Mouse (Mus musculus) kidney, postnatal 10 days (tissue): ENCODE results near the gene Lsamp.

Source experiments
- DNase-seq: peaks from one replicate; pipeline ENCODE4 v3.0.0; 2021; ENCODE audit warnings: mixed read lengths

Lsamp gene

DNA sequence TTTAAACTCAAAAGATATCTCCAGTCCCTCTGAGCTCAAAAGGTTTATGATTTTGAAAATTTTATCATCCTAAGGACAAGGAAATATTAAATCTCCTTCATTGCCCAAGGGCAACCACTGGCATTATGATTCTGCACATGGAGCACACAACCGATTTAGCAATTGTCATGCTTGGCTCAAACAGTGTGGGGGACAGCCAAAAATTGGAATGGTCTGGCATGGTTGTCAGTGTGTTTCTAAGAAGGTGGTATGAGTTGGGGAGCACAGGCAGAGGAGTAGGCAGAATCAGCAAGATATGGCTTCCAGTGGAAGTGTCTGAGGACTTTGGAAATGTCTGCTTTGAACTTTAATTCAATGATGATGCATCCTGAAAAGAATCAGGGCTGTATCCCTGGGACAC is 1639.7 kb downstream of the Lsamp start:
- no peak for DNase-seq

DNA sequence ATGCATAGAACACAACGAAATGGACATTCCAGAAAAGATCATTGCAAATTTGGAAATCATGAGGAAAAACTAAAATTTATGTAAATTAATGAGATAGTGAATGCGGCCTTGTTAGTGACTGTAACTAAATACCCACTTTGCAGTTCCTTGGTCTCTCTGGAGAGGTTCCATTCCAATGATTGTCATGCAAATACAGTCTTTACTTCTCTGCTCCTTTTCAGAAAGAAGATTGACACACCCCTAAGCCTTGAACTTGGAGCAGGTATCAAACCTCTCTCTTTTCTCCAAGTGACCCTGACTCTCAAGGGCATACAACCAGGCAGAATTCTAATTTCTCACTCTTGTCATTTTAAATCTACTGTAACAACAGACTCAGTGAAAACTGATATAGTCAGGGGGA is 1649.7 kb downstream of the Lsamp start:
- DNase-seq = no peak

DNA sequence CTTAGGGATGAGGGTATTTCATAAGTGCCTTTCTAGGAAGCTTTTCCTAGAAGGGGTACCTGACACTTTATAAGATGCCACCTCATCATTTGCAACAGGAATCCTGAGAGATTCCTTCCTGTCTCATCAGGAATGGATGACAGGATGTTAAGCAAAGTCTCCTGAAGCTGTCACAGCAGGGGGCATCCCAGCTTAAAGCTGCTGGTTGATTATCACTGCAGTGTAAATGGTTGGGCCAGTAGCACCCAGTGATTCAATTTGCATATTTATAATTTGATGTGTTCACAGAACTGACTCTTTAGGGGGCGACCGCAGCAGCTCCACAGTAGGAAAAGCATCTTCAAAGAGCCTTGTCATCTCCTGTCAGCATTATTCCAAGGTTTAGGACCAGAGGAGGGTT is 1656.7 kb downstream of the Lsamp start:
- DNase-seq = no peak

DNA sequence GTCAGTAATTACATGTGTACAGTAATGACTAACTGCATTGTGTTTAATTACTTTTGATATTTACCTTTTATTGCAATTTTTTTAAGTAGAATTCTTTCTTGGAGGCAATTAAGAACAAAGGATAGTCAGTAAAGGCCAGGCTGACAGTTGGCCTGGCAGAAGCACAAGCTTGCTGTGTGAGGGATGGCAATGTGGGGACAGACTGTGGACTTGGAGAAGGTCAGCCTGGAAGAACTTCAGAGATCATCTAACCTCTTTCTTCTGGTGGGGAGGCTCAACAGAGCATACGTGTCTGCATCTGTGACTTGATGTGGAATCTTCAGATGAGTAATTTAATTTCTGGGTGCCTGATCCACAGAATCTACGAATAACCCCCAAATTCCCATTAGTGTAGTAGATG is 1669.1 kb downstream of the Lsamp start:
- DNase-seq = no peak

DNA sequence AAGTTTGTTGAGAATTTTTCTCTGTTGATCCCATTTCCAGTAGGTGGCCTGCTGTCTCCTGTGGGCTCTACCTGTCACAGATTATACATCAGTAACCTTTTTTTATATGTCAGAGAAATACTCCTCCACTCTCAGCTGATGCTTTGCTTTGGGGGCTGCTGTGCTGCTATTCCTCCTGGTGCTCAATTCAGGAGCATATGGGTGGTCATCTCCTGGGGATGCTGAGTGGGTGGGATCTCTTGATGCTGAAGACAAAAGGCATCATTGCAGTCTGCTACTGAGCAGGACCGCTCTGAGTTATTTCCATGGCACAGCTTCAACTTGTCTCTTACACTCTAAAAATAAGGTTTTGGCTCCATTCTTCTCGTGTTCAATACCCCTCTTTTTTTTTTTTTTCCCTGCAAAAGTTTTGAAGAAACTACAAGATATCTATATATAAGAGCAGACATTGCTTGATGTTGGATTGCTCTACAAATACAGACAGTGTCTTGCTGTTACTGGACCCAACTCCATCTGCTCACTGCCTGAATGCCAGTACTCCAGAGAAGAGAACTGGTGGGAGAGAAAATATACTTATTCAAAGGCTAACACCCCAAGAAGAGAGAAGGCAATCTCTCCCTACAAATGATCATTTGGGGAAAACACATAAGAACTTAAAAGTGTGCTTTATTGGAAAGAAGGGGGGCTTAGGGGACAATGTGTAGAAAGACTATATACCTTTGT is 1690.3 kb downstream of the Lsamp start:
- no peak for DNase-seq

DNA sequence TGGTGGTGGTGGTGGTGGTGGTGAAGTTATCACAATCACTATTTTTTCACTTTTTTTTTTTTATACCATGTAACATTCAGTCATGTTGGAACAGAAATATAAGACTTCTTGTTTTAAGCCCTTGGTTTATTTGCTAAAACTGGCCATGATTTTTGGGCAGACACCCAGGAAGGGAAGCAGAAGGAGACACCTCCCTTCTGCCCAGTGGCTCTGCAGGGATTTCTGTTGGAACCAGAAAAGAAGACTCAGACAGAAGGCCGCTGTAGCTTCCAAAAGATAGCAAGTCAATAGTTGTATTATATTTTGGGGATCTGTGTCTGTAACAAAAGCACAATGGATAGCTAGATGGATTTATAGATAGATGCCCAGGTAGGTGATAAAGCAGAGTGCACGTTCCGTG is 1691.6 kb downstream of the Lsamp start:
- DNase-seq = no peak

DNA sequence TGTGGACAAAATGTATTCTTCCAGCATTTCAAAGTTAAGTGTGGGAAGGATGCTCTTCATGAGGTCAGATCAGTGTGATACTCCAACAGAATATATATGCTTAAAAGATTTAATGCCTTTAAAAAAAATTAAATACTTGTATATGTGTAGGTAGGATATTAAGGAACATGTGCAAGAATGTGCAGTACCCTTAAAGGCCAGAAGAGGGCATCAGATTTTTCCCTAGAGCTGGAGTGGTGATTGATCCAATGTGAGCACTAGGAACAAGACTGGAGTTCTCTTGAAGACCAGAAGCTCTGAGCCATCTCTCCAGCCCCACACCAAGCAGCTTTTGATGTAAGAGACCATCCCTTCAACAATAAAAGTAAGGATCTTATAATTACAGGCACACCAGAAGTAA is 1708.3 kb downstream of the Lsamp start:
- peak; percentile 13 for DNase-seq

DNA sequence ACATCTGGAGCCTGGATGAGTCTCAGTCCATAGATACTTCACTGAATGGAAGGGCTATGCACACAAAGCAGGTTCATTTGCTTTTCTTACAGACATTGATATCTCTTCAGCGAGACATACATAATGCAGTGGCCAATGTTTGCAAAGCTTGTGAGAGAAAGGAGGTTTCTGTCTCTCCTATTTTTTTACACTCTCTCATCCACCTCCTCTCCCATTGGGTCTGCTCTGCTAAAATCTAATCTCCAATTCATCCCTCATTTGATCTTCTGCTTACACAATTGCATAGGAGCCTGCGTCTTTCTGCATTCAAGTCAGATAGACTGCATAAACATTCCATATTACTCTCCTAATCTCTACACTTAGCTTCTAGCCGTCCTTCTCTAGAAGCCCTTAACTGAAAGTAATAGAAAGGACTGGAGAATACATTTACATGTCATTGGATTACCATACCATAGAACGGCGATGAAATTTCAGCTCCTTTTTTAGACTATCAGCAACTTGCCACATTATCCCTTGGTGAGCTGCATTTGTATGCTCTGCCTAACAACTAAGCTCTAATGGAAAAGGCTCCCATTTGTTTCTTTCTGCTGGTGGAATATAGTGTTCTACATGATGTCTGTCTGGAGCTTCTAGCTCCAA is 1717.7 kb downstream of the Lsamp start:
- DNase-seq = no peak

DNA sequence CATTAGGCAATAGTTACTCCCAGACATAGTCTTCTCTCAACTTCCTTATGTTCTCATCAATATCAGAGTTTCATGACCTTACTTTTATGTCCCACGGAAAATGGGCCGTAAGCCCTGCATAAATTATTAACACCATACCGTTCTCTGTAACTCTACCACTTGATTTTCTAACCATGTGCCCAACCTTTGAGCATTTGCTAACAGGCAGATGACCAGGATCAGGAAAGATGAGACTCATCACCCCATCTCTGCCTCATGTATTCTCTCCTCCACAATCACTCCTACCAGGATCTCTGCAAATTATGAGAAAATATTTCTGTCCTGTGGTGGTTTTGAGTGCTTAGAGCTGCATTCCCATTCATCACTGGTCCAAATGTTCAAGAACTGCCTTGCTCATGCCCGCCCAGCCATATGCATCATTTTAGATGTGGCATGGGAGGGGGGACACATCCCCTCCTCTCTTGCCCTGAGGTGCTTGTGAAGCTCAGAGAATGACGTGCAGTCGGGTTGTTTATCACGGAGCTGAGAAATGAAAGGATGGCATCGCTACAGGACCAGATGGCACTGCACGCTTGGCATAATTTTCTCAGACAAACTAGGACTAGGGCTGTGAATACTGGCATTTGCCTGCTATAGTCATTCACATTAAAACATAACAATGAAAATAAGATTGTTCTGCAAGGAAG is 1744.9 kb downstream of the Lsamp start:
- DNase-seq = no peak

DNA sequence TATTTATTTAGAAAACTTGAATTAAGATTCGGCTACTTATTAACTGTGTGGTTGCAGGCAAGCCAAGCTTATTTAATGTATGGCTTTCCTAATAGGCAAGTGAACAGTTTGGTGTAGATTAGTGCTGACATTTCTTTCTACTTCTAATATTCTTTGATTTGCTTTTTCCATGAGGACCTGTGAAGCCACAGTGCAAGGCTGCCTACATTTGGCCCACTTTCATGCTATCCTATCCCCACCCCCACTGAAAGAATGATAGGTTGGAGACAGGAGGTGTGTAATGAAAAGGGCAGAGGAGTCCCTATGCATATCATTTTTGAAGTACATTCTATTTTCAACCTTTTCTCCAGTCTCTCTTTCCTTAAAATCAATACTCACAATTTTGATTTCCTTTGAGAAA is 1745.8 kb downstream of the Lsamp start:
- no peak for DNase-seq

DNA sequence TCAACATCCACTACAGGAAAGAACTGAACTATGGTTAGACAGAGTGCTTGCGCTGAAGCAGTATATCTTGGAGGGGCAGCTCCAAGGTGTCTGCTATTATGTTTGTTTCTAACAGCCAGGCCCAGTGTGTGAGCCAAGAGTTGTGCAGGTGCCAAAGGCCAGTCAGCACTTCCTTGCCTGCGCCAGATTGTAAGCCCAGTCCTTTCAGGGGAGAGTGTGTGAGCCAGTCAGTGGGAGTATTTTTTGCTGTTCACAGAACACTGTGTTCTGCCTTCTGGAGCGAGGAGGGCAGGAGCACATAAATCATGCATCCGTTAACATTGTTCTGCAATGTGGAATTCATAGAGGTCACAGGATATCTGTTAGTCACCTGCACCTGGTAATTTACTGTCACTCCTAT is 1760.9 kb downstream of the Lsamp start:
- peak; percentile 41 for DNase-seq

DNA sequence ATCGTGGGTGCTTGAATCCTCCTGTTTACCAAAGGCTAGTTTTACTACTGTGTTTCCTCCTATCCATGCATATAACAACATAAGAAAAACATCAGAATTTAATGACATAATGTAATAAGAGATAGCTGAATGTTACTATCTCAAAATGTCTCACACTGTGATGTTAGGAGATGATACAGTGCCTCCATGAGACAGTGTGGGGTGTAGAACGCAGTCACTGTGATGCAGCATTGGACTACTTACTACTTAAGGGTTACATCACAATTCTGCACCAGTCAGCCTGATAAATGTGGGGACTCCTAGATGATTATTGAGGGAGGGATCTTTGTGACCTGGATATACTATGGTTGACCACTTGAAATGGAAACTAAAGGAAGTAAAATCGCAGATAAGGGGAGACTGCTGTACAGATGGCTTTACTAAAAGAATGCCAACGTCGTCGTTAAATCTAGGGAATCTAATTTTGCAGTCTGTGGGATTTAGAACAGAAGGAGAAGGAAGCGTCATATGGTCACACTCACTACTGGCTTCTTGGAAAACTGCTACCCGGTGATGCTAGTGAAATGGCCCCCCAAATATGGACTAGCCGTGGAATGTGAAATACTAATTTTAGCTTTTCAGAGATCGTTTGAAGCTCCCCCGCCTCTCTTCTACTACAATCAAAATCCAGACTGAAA is 1762.2 kb downstream of the Lsamp start:
- no peak for DNase-seq

DNA sequence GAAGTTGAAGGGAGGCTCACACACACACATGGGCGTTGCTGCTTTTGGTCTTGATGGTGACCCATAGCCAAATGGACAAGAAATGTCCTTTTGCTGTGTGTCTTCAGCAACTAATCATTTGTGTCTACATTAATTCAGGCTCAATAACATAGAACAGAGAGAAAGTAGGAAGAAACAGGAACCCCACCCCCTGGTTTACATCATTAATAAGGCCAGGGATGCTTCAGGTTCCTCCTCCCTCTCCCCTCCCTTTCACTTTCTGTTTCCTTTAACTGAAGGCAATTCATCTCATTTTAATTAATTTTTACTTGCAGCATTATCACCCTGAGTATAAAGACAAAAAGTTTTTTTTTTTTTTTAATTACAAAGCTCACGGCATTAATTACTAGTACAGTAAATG is 1763.7 kb downstream of the Lsamp start:
- no peak for DNase-seq

DNA sequence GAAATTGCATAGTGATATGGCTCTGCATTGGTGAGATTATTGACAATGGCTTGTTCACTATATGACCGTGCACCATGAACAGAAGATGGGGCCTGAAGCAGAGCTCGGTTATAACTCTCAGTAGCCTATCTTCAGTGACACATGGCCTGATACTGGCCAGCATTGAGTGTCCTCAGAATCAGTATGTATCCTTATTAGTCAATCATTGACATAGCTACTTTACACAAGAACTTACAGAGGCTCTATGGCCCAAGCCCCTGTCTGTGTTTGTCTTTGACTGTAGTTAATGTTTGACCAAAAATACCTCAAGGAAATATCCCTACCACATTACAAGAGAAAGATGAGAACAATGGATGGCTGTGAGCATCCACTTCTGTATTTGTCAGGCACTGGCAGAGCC is 1764.6 kb downstream of the Lsamp start:
- no peak for DNase-seq

DNA sequence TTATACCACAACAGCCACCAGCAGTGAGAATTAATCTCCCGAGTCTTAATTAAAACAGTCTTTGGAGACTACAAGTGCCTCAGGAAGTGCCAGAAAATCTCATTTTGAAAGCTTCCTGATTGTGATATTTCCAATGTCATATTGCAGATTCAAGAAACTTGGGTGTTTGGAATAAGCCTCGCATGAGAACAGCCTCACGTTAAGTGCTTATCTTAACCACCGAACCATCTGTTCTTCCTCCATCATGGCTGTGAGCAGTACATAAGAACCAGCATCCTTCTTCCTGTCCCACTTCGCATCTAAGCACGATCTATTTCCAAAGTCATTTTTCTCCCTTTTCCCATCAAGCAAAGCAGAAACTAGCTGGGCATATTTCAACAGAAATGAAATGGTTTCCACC is 1780.1 kb downstream of the Lsamp start:
- DNase-seq = no peak

DNA sequence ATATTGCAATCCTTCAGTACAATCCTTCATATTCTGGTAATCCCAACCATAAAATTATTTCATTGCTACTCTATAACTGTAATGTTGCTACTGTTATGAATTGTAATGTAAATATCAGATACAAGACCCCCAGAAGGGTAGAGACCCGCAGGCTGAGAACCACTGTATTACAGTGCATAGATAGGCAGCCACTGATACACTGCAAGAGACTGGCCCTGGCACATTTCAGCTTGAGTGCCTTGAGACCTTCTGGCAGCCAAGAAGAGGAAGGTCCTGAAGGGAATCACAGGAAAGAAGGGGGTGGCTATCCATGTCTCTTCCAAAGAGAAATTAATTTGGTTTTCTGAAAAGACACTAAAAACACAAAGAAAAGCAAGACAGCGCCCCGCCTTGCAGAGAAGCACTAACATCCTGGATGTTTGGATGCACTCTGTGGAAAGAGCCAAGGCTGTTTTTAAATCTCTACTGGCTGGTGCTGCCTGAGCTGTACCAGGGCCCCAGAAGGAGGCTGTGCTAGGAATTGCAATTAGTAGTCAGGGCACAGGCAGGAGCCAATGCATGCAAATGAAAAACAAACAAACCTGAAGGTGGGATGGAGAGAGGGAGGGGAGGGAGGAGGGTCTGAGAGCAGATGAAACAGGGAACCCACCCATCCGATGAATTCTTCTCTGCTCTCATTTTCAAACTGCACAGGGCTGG is 1787.4 kb downstream of the Lsamp start:
- DNase-seq = no peak

DNA sequence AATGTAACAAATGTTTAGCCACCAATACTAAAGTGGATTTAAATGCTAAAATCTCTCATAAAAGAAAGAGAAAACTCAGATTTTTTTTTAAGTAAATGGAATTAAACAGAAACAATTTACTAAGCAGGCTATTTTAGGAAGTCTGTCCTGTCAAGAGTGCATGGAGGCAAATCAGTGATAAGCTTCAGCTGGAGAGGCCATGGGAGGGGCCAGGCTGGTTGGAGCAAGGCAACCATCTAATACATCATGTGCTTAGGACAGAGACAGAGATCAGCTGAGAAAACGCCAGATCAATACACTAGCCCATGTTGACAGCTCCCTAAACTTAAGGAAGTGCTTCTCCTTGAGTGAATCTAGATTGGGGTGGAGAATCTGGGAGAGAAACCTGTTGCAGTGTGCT is 1793.4 kb downstream of the Lsamp start:
- DNase-seq = peak; percentile 49

DNA sequence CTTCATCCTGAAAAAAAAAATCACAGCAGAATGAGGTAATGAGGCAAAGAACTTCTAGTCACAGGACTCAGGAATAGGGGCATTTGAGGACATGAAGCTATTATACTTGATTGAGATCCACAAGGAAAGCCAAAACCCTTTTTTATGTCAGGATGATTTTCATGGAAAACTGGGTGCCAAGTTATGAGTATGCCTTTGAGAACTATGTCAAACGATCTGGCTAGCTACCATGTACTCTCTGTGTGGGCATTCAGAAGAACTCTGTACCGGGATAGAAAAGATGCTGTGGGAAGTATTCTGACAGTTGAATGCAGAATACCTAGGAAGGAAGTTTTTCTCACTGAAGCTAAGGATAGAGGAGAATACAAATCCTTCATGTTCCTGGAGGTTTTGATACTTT is 1801.4 kb downstream of the Lsamp start:
- no peak for DNase-seq

DNA sequence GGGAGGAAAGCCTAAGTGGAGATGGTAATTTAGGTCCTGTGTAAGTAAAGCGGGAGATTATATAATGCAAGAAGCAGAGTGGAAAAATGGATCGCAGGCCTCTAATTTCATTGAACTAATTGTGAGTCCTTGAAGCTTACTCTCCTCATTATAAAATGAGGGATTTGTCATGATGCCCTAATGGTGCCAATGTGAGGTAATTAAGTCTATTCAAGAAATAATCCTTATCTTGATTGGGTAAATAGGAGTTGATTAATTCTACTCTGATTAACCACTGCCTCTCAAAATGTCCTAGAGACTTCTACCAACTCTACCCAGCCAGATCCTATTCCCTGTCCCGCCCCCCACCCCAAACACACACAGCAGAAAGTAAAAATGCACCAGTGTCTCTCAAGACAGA is 1802.5 kb downstream of the Lsamp start:
- DNase-seq = no peak

DNA sequence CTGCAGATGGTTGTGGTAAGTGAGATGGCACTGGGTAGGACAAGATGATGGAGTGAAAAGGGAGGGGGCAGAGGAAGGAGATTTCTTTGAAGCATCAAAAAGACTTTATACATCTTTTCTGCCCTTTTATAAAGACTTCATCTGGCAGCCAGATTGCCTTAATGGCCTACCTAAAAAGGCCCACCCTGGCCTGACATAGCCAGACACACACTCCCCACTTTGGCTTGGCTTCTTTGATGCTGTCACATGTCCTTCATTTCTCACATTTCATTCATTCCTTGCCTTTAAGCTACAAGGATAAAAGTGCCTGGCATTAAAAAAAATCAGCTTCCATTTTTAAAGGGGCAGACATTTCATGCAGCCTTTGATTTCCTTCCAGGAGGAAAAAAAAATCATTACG is 1803.0 kb downstream of the Lsamp start:
- DNase-seq = no peak

DNA sequence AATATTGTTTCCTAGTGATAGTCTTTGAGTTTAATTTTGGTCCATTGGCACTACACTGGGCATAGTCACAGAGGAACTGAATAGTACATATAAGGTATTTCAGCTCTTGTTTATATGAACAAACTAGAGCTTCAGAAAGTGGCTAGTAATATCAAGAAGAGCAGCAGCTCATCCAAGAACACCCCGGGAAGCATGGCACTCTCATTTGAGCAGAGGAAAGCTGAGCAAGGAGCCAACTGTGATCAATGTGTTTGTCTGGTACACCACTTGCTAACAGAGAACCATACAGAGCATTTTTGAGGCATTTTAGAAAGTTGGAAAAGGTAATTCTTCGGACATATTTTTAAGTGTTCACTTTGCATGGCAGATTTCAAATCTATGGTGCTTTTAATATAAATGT is 1805.9 kb downstream of the Lsamp start:
- DNase-seq = no peak

DNA sequence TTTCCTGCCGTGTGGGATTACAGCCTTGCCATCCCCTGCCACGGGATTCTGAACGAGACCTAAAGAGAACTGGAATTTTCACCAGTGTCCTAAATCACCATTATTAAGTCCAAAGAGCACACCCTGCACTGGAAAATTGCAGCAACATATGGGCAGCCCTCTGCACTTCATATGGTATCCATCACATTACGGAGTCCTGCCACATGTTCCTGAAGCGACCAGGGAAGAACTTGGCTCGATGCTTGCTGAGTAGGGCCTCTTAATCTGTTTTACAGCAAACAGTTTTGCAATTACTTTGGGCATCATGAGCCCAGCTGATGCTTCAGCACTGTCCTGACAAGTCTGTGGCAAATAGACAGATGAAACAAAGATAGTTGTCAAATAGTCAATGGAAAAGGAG is 1836.2 kb downstream of the Lsamp start:
- no peak for DNase-seq

DNA sequence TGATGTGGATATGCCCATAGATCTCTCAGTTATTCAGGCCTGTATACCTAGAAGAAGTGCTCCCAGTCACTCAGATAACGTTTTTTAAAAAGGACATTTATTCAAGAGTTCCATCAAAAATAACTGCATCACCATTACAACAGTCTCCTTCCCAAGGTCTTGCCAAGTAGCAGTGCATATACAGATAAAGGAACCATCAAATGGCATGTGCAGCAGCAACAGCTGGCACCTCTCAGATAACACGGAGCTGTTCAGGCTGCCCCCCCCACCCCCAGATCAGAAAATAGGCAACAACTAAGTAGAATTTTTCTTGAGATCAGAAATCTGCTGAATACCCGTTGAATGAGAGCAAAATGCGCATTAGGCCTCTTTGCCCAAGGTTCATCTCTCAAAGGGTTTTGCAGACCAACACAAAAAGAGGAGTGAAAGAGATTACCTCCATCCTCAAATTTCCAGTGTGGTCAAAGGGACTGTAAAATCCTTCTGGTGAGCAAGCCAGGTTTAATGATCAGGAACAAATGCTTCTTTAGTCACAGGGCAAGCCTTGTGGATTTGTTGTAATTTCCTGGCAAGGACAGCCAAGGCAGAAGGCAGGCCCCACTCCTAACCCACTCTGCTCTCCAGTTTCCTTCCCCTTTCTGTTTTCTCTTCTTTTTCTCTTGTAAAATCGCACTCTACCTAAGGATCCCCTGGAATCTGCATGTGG is 1842.9 kb downstream of the Lsamp start:
- no peak for DNase-seq
